Mouse (Mus musculus): Measurements from ENCODE around the gene Bcl10.
A peak's percentile ranks its signal among the peaks of the same experiment; 100 is the strongest.
"Not testable (repeated sequence)": the region's sequence is repeated elsewhere in the genome, so short reads cannot be mapped to it uniquely, and the experiment has no call there.

Gene Bcl10

GRCm38 (mm10) chr3:145922019-145922854, at the start of gene Bcl10:
Gene Bcl10, plus strand, starts transcription at chr3:145922804.
- DNase-seq (ENCODE audit: low spot score in 2 of 2) = no peak

DNA sequence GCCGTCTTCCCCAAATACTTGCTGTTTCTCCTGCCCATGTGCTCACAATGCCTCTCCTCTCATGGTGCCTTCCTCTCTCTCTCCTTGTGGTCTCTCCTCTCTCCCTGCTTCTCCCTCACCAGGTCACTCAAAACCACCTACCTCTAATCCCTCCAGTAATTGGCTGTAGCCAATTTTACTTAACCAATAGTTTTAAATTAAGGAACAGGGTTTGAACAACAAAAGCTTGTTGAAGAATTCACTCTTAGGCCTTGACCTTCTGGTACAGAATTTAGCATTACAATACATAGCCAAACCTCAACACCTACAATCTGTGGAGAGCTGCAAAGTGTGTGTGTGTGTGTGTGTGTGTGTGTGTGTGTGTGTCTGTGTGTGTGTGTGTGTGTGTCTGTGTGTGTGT, 49.3 kb upstream of the Bcl10 start:
- no peak for DNase-seq (ENCODE audit: low spot score in 2 of 2)

GRCm38 (mm10) chr3:145874126-145874525, 48.5 kb upstream of the Bcl10 start:
- no peak for DNase-seq (ENCODE audit: low spot score in 2 of 2)

DNA sequence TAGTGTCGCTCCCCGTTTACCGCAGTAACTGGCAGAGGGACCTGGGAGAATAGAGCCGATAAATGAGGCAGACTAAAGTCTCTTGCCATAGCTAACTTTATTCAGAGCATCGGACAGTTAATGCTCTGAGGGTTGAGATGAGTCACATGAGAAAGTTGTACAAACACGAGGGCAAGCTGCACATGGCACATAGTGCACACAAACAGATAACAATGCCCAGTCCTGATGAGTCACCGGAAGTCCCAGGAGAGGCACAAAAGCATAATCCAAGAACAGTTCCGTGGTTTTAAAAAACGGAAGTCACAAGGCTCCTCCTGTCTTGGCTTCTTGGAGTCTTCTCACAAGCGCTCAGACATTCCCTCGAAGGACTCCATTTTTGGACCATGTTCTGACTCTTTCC, 46.5 kb upstream of the Bcl10 start:
- no peak for DNase-seq (ENCODE audit: low spot score in 2 of 2)

DNA sequence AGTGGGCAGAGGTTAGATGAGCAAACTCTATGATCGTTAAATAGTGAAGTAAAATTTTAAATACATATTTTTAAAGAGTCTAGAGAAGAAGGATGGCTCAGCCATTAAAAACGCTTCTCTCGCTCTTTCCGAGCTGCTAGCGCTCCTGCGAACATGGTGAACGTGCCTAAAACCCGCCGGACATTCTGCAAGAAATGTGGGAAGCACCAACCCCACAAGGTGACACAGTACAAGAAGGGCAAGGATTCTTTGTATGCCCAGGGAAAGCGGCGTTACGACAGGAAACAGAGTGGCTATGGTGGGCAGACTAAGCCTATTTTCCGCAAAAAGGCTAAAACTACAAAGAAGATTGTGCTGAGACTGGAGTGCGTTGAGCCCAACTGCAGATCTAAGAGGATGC, 43.7 kb upstream of the Bcl10 start:
- not testable (repeated sequence) for DNase-seq (ENCODE audit: low spot score in 2 of 2)

- no peak for DNase-seq (ENCODE audit: low spot score in 2 of 2)
These were observed 42.3 kb upstream of the Bcl10 start for GRCm38 (mm10) chr3:145880335-145880734.

GRCm38 (mm10) chr3:145882076-145882874, 40.3 kb upstream of the Bcl10 start:
- no peak for DNase-seq (ENCODE audit: low spot score in 2 of 2)

GRCm38 (mm10) chr3:145883233-145883632, 39.4 kb upstream of the Bcl10 start:
- no peak for DNase-seq (ENCODE audit: low spot score in 2 of 2)

DNA sequence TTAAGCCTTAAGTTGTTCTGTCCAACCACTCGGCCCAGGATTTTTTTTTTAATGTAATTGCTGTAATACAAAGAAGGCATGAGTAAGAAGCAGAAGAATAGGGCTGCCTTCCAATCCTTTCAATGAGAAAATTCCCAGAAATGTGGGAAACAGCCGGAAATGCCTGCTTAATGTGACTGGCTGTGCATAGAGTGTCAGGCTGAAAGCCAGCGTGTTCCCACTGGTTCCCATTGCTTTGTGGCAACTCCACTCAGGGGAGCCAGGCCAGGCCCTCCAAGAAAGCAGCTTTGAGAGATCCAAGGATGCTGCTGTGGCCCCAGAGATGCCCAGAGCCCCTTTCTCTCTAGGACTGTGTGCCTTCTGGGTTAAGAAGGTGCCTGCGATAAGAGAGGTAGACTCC, 37.2 kb upstream of the Bcl10 start:
- DNase-seq (ENCODE audit: low spot score in 2 of 2) = no peak

GRCm38 (mm10) chr3:145885851-145886464, 36.6 kb upstream of the Bcl10 start:
- DNase-seq (ENCODE audit: low spot score in 2 of 2) = no peak

DNA sequence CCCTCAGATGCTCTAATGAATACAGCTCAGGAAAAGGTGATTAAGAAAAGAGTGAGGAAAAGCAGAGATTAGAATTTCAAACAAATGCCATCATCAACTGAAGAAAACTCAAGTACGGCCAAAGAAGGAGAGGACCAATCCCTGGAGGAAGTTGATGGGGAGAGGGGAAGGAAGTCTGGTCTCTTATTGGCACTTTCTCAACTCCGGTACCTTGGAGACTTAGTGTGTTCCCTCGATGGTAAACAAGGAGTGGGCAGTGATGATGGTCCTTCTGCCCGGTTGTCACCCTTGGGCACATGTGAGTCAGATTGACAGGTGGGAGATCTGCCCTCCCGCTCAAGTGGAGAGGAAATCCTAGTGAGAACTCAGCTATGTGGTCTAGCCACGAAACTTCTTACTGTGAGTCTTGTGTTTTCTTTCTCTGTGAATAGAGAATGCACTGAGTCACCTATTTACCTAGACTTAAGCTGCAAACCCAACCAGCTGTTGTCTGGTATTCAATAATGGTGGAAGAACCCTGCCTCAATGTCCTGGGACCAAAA, 35.1 kb upstream of the Bcl10 start:
- DNase-seq (ENCODE audit: low spot score in 2 of 2) = no peak

DNA sequence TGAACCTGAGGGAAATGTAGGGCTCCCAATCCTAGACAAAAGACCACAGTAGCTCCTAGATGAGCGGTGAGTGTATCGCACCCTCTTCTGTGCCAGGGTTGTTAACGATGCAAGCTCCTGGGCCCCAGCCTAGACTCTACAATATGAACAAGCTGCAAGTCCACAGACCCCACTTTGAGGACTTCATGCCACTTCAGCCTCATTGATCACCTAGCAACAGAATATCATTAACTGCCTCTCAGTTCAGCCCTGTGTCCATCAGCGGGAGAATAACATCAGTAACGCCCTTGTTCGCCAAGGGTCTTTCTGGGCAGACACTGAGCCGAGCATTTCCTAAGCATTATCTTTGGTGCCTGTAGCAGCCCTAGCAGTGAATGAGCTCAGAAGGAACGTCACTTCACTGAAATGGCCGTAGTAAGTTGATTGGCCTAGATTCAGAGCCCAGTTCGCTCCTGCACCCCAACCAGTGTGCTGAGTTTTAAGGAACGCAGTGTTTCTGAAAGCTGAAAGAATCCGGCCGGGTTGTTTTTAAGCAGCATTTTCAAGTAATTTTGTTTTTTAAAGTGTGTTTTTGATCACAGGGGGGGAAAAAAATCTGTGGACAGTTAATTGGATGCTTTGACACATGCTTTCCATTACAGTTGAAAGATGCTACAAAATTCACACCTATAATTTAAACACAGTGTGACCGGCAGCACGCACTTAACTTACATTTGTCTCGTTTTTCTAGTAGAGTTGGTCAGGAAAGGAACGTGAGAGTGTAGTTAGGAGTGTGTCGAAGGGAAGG, 32.1 kb upstream of the Bcl10 start:
- DNase-seq (ENCODE audit: low spot score in 2 of 2) = no peak

GRCm38 (mm10) chr3:145892451-145892850, 30.2 kb upstream of the Bcl10 start:
- no peak for DNase-seq (ENCODE audit: low spot score in 2 of 2)

DNA sequence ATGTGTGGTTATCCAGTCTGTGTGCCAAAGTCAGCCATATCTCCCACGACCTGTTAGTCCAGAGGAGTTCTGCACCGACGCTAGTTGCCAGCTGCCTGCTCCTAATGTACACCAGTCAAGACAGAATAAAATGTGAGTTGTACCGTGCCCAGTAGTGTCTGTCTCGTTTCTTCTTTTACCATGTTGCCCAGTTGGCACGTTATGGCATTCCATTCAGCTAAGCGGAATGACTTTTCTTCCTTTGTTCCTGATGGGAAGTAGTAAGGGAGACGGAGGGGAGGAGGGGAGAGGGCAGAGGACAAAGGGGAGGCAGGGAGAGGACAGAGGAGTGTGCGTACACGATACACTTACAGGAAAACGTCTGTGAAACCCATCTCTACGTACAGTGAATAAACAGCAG, 28.5 kb upstream of the Bcl10 start:
- DNase-seq (ENCODE audit: low spot score in 2 of 2) = no peak

- no peak for DNase-seq (ENCODE audit: low spot score in 2 of 2)
These were observed 24.9 kb upstream of the Bcl10 start for GRCm38 (mm10) chr3:145897749-145898148.

GRCm38 (mm10) chr3:145899832-145900231, 22.8 kb upstream of the Bcl10 start:
- DNase-seq (ENCODE audit: low spot score in 2 of 2) = no peak

DNA sequence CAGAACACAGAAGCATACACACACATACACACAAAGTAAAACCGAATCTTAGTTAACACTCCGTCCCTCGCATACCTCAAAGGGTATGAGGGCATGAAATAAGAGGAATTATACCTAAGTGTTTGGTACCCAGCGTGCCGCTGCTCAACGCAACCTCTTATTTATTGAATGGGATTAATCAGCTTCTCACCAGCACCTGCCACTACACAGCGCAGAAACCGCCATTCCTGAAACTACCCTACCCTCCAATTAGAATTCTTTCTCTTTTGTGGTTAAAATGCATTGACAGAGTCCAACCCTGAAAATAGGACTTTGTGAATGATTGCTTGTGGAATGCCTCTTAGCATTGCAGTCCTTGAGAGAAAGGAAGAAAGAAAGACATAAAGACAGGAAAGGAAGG, 19.1 kb upstream of the Bcl10 start:
- no peak for DNase-seq (ENCODE audit: low spot score in 2 of 2)

DNA sequence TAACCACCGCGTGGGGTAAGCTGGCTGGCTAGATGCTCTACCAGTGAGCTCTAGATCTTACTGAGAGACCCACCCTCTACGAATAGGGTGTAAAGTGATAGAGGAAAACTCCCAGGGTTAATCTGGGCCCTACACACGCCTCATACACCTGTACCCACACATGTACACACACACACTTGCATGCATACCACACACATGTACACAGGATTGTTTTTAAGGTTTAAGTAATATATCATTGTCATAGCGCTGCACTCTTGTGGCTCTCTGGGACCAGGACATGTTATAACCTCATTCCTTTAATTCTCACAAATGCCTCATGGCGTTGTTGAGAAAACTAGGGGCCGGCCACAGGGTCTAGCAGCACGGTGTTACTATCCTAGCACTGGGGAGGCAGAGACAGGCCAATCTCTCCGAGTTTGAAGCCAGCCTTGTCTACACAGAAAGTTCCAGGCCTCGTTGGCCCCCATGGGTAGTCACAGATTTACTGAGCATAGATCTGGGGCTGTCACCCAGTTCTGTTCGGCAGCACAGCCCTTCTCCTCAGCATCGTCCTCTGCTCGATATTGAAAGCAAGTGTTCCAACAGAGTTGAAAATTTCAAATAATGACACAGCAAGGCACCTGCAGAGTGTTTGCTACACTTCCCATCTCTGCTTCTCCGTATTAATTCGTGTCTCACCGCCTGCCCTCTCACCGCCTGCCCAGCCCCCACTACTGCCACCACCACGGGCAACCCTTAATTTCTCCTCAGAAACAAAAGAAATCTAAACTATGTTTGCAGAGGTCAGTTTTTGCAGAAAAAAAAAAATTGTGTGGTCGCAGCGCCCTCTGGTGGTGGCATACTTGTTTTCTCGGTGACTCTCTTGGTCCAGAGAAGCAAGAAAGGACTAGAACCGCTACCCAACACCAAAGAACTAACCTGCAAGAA, 17.5 kb upstream of the Bcl10 start:
- DNase-seq (ENCODE audit: low spot score in 2 of 2) = peak; percentile 25 to 73

GRCm38 (mm10) chr3:145906582-145906981, 16.0 kb upstream of the Bcl10 start:
- DNase-seq (ENCODE audit: low spot score in 2 of 2) = no peak

GRCm38 (mm10) chr3:145912512-145912911, 10.1 kb upstream of the Bcl10 start:
- DNase-seq (ENCODE audit: low spot score in 2 of 2) = no peak
